Mouse (Mus musculus) forebrain, embryonic 16.5 days (tissue): Measurements from ENCODE around the gene Med13l. TPM values are rescaled to one million over a fixed set of nuclear protein-coding genes. Genes with fewer than 3 reads are reported as not detected.

Experiments used
- ATAC-seq: fragments of 200-750 bp; cut with Nextera tagmentation; 2 replicates; pipeline ENCODE4 v1.8.0; 2017; ENCODE audit warnings: mild to moderate bottlenecking, moderate library complexity
- H3K27ac ChIP-seq: fragments of 300-500 bp; sonication (generic); 2 replicates; pipeline ENCODE4 v1.5.1; 2014; ENCODE audit warnings: low read length, control low read depth
- H3K27me3 ChIP-seq: fragments of 300-500 bp; sonication (generic); replicated peaks from 2 replicates; pipeline ENCODE4 v1.6.1; 2014; ENCODE audit warnings: low read length; ENCODE audit not compliant: control insufficient read depth, insufficient read depth
- H3K36me3 ChIP-seq: fragments of 300-500 bp; sonication (generic); 2 replicates; pipeline ENCODE4 v1.6.1; 2014; ENCODE audit not compliant: control insufficient read depth, insufficient read depth
- H3K4me1 ChIP-seq: fragments of 300-500 bp; sonication (generic); replicated peaks from 2 replicates; pipeline ENCODE4 v1.6.1; 2014; ENCODE audit warnings: low read length; ENCODE audit not compliant: control insufficient read depth, insufficient read depth
- H3K4me2 ChIP-seq: fragments of 300-500 bp; sonication (generic); 2 replicates; pipeline ENCODE4 v1.6.1; 2014; ENCODE audit warnings: mild to moderate bottlenecking, low read length, control low read depth
- H3K4me3 ChIP-seq: fragments of 300-500 bp; sonication (generic); replicated peaks from 2 replicates; pipeline ENCODE4 v1.5.1; 2014; ENCODE audit warnings: mild to moderate bottlenecking, low read length, control low read depth
- H3K9ac ChIP-seq: fragments of 300-500 bp; sonication (generic); replicated peaks from 2 replicates; pipeline ENCODE4 v1.6.1; 2014; ENCODE audit warnings: low read depth, low read length, control low read depth
- H3K9me3 ChIP-seq: fragments of 300-500 bp; sonication (generic); 2 replicates; pipeline ENCODE4 v1.6.1; 2016; ENCODE audit warnings: low read length; ENCODE audit not compliant: control insufficient read depth
- WGBS: fragments of 180-500 bp; shearing (Covaris S2); extraction: QIAGEN DNeasy Blood & Tissue Kit; methylation state at CpG from one replicate; pipeline ENCODE4 v1.1.7; 2014; 5-methylcytosine and 5-hydroxymethylcytosine counted together
- polyA plus RNA-seq: library from polyadenylated mRNA; unstranded; fragments of >200 nt; fragmentation: Nextera tagmentation; extraction: Ambion mirVana; gene quantifications from 2 replicates; pipeline ENCODE4 v1.2.1, GENCODE M21; 2015

Med13l gene
- polyA plus RNA-seq, 1 experiment from 2014 or later: 24.9 TPM

DNA sequence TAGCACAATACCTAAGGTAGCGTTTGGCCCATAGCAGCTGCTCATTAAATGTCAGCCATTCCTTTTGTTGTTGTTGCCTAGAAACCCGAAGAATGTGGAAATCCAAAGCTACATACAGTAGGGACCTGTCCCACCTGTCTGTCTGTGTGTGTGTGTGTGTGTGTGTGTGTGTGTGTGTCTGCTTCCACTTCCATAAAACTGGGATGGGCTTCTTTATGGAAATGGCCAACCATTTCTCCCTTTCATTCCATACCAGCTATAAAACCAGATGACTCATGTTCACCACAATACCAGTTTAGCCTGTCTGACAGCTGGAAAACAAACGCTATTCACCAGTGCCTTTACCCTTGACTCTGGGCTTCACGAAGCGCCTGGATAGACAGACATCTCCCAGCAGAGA is 249.1 kb downstream of the Med13l start:
- WGBS: 62% methylated on average over 5 of the region's 5 CpGs
- ATAC-seq: no peak
- Histone ChIP-seq H3K4me2 (no peak overlapping the region), H3K27ac (no peak overlapping the region), H3K9me3 (no peaks in the 10 kb centered on the region), H3K36me3 (no peaks in the 10 kb centered on the region), H3K4me3 (no peak overlapping the region), H3K27me3 (no peaks in the 10 kb centered on the region), H3K4me1 (no peaks in the 10 kb centered on the region), H3K9ac (no peak overlapping the region)

DNA sequence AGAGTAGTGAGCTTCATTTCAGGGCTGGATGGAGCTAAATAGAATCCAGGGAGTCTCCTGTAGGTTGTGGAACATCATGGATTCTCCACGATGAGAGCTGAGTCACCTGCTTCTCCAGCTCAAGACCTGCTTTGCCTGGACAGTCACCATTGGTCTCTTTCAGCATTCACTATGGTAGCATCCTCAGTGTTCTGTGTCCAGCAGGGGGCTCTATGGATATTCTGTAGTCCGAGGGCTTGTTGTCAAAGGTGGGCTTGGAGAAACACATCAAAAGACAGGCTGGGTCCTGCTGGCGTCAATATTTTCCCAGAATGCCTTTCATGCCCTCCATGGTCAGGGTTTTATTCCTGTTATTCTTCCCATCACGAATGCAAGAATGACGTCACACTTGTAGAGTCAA is 251.2 kb downstream of the Med13l start:
- H3K4me1 ChIP-seq: no peaks in the 10 kb centered on the region
- H3K9me3 ChIP-seq: no peaks in the 10 kb centered on the region
- H3K36me3 ChIP-seq: no peaks in the 10 kb centered on the region
- no peak overlapping the region for H3K4me2 ChIP-seq
- no peak for ATAC-seq
- no peak overlapping the region for H3K4me3 ChIP-seq
- H3K27me3 ChIP-seq: no peaks in the 10 kb centered on the region
- H3K27ac ChIP-seq: no peak overlapping the region
- no peak overlapping the region for H3K9ac ChIP-seq
- WGBS: 42% methylated on average over 5 of the region's 5 CpGs

DNA sequence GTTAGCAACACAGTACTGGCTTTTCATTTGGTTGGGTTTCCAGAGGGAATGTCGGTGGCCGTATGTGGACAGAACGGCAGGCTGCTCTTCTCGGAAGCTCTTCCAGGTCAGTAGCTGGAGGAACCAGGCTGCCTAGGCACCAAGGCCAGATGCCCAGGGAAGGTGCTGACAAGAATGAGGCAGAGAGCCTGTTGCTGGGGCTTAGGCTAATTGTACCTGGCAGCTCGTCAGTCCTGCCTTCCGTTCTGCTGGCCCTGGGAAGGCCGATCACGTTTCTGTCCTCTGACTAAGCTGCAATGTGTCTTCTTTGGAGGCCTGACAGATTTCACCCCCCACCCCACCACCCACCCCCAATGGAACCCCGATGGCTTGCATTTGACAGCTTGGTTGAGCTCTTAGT is 251.9 kb downstream of the Med13l start:
- no peaks in the 10 kb centered on the region for H3K27me3 ChIP-seq
- no peak overlapping the region for H3K9ac ChIP-seq
- no peak overlapping the region for H3K27ac ChIP-seq
- no peaks in the 10 kb centered on the region for H3K9me3 ChIP-seq
- ATAC-seq: no peak
- WGBS: 74% methylated on average over 9 of the region's 9 CpGs
- H3K4me1 ChIP-seq: no peaks in the 10 kb centered on the region
- H3K36me3 ChIP-seq: no peaks in the 10 kb centered on the region
- no peak overlapping the region for H3K4me2 ChIP-seq
- no peak overlapping the region for H3K4me3 ChIP-seq

DNA sequence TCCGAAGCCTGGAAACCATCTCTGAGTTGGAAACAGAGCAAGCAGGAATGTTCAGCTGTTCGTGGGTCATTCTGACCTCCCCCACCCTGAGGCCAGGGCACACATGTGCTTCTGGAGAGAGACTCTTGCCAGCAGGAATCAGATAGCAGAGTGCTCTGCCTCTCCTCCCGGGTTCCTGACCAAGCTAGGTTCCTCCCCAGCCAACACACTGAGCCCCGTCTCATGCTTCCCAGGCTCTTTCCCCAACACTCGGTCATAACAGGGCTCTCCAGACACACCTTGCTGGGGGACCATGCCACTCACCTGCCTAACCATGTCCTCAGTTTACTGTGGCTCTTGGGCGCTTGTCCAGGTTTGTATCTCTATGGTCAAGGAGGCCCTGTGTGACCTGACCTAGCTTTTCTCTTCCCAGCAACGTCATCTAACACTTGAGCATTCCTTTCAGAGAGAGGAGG is 252.5 kb downstream of the Med13l start:
- Histone ChIP-seq H3K36me3 (no peaks in the 10 kb centered on the region), H3K27ac (no peak overlapping the region), H3K4me3 (no peak overlapping the region), H3K27me3 (no peaks in the 10 kb centered on the region), H3K4me2 (no peak overlapping the region), H3K9me3 (no peaks in the 10 kb centered on the region), H3K4me1 (no peaks in the 10 kb centered on the region), H3K9ac (no peak overlapping the region)
- WGBS: 86% methylated on average over 7 of the region's 7 CpGs
- no peak for ATAC-seq

DNA sequence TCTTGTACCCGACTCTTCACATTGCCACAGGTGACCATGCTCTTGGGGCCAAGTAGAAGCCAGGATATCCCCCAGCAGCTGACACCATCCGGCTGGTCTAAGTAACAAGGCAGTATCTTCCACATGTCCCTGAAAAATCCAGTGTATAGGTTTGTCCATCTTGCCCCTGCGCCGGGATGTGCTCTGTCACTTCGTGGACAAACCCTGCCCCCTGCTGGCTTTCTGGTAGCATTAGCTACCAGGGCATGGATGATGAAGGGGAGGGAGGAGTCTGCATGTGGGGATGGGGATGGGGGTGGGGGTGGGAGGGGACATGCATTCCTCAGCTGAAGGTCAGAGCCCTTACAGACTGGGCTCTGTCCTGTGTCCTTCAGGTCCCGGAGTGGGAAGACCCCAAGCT is 253.6 kb downstream of the Med13l start:
- Histone ChIP-seq H3K4me2 (no peak overlapping the region), H3K4me3 (no peak overlapping the region), H3K27ac (no peak overlapping the region), H3K4me1 (no peaks in the 10 kb centered on the region), H3K9me3 (no peaks in the 10 kb centered on the region), H3K9ac (no peak overlapping the region), H3K36me3 (no peaks in the 10 kb centered on the region), H3K27me3 (no peaks in the 10 kb centered on the region)
- ATAC-seq: no peak
- 52% methylated on average over 6 of the region's 6 CpGs for WGBS
